Mouse (Mus musculus): Measurements from ENCODE around the gene Gak. TPM values are rescaled to one million over a fixed set of nuclear protein-coding genes. Genes with fewer than 3 reads are reported as not detected.

Gene Gak
- polyA plus RNA-seq, 1 experiment = 75.0 TPM

DNA sequence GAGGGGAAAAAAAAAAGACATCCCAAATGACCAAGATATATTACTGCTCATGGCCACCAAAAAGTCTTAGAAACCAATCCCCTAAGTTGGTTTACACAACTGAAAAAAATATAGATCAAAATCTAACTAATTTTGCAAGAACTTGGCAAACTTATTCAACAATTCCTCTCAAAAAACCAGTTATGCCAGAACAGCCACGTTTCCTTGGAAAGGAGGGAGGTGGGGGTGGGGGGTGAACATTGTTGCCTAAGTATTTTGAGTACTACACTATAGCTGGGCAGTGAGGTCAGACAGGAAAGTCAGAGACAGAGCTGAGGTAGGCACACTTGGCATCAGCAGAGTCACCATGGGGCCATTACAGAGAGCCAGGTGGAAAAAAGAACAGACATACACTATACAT, 29.6 kb downstream of the Gak start:
- DNase-seq (ENCODE audit: low read depth) = peak; percentile 79

DNA sequence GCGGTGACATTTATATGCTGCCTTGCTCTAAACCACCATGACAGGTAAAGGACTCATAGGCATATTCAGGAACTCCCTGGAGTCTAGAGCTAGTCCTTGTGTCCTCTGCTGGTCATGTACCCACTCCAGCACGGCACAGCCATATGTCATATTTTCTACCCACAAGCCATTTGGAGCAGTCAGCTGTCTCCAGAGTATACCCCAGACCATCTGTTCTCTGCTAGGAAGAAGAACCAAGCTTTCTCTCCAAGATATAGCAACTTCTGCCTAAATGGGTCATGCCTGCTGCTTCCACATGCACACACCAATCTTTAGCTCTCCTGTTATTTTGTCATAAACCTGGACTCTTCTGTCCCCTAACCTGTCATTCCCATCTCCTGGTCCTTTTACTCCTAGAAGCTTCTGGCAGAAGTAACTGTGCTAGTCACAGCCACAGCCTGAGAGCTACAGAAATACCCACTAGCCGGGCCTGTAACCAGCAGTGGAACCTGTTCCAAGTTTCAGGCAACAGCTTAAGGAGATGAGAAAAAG, 48.1 kb downstream of the Gak start:
- DNase-seq (ENCODE audit: low read depth) = no peak

DNA sequence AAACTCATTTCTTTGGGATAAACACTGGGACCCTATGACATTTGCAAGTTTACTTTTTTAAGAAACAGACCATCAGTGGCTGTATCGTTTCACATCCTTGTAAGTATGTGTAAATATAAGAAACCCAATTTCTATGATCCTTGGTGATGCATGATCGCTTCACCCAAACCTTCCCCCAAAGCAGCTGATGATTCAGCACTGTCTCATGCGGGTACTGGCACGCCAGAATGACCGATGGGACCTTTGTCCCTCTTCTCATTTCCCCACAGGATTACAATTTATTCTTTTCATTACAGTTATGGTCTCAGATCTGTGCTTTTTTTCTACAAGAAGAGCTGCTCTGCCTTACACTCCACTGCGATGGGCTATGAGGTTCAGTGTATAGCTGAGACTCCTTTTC, 56.5 kb downstream of the Gak start:
- DNase-seq (ENCODE audit: low read depth) = no peak

DNA sequence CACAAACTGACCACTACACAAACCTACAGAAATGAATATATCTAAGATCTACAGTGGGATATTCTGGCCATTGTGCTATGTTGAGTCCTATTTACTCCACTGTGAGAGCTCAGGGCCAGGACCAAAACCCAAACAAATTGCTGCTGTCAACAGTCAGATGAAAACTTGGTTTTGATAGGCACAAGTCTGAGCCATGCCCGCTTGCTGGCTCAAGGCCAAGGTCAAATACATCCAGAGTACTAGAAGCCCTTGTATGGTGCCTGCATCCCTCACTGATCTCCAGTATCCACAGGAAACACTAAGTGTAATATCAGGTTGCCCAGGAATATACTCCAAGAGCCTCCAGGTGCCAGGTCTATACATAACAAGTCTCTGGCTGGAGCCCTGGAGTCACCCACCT, 58.6 kb downstream of the Gak start:
- DNase-seq (ENCODE audit: low read depth) = no peak

DNA sequence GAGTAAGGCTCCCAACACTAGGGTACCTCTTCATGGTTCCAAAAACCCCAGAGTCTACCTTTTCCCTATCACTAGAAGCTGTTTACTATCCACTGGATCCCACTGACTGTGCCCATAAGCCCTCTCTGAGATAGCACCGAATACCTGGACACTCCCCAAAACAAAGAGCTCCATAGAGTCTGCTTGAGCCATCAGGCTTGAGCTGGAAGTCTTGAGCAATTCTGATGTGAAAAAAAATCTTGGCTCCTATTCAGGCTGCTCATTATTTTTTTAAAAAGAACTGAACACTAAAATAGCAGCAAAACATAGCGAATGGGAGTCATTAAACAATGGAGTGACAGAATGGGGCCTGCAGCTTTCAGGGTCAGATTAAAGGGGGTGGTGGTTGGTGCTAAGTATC, 62.5 kb downstream of the Gak start:
- peak; percentile 19 for DNase-seq (ENCODE audit: low read depth)

DNA sequence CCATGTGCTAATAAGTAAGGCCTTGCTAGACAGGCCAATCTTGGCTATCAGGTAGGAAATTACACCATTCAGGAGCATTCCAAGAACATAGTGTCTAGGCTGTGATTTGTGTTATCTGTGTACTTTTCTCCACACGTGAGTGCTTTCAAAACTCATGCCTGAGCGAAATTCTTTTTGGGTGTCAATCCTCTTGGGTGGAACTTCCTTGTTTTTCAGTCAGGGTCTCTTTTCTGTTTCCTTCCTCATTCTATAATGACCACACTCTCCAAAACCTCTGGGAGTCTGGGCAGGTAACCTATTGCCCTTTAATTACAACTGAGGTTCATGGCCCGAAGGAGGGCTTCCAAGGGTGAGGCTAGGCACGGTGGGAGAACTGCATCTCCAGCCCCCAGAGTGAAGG, 63.0 kb downstream of the Gak start:
- DNase-seq (ENCODE audit: low read depth) = no peak

DNA sequence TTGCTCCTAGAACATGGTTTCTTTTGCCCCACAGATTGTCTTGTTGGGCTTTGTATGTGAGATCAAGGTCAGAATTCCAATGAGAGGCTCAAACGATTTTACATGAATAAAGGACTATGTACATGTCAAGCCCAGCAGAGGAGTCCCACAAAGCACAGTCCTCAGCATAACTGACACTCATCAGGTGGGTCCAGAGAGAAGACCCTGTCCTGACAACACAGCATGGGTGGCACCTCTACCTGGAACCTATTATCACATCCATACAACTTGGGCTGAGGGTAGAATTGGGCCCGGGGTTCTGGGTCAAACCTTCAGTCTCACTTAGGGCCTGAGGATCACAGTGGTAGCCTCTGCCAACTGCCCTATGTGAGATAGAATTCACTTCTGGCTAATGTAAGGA, 64.2 kb downstream of the Gak start:
- DNase-seq (ENCODE audit: low read depth) = no peak

DNA sequence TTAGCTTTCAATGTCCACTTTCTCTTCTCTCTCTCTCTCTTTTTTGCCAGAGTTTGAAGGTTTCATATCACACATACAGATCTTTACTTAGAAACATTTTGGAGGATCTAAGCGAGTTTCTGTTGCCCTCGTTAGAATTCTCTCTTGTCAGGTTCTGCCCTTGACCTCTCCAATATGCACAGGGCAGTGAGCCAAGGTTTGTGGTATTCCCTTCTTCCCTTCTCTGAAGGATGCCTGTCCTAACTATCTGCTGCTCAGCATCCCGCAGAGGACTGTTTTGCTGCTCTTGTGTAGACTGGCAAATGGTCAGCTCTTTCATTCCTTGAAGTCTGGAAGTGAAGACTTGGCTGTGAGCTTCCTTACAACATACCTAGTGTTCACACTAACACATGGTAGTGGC, 65.2 kb downstream of the Gak start:
- DNase-seq (ENCODE audit: low read depth) = no peak

DNA sequence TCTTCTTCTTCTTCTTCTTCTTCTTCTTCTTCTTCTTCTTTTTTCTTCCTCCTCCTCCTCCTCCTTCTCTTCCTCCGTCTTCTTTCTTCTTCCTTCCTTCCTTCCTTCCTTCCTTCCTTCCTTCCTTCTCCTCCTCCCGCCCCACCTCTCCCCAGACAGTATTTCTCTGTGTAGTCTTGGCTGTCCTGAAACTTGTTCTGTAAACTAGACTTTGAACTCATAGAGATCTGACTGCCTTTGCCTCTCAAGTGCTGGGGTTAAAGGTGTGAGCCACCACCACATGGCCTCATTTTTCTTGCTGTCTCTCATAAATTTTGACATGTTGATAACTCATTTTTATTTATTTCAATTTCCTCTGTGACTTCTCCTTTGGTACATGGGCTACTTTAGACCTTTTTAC, 67.1 kb downstream of the Gak start:
- DNase-seq (ENCODE audit: low read depth) = no peak

DNA sequence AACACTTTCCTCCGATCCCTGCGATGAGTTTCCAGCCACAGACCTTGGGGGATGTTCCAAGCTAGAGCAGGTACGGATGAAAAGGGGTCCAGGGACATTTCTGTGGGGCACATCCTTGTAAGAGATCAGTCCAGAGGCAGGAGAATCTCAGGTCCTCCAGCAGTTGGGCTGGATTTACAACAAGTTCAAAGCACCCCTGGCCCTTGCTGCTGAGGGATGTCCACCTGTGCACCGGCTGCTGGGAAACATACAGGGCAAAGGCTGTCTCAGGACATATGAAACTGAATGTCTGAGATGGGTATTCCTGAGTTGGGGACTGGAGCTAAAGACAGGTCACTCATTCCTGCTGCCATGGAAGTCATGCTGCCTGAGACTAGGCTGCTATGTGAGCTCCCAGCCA, 72.6 kb downstream of the Gak start:
- no peak for DNase-seq (ENCODE audit: low read depth)

DNA sequence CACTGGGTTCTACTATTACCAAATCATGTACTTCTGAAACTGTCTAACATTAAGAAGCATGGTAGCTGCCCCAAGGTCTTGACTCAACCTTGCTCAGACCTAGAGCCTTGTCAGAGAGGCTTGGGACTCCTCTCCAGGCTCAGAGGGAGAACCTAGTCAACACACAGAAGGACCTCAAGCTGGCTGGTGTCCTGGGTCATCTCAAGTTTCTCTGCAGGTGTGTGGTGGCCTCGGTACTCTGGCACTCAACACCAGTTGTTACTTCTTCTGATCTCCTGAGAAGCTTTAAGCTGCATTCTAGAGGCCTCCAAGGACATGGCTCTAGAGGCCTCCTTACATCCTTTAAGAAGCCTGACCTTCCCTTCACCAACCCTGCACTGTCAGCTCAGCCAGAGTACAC, 75.5 kb downstream of the Gak start:
- DNase-seq (ENCODE audit: low read depth) = no peak

DNA sequence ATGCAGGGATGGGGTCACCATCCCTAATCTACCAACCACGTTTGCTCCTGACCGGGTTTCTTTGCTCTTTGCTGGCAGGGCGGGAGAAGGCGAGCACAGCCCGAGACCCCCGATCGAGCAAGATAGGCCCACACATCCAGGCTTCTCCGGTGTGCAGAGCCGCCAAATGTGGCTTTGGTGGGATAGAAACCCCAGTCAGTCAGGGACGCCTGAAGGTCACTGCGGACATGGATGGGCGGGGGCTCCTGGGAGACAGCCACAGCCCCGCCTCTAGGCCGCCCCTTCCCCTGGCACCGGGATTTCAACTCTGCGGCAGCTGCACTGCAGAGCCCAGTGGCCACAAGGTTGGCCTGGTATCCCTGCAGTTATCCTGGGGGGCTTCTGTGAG, 79.4 kb downstream of the Gak start:
- DNase-seq (ENCODE audit: low read depth) = no peak

DNA sequence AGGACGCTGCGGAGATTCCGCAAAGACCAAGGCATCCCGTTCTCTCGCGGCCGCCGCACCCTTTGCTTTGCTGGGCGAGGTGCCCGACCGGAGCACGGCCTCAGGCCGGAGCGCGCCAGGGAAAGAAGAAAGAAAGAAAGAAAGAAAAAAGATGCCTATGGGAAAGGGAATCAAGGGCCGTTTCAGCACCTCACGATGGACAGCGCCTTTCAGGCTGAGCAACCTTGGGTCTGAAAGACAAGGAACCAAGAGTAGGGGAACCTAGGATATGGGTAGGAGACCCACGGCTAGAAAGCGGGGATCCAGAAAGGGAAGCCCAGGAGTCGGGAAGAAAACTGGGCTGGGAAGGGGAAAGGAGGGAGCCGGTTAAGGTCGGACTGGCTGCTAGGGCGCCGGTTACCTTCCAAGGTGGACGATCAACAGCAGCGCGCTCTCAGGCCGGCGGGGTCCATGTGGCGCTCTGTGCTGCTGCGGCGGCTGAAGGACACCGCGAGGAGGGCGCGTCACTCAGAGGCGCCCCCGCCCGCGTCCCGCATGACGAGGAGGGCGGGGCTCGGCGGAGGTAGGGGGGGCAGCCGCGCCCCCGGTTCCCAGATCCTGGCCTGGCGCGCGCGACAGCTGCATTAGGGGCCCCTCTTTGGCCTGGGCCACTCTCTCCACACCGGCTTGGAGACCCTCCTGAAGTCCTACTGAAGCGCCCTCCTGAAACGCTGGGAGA, 79.9 kb downstream of the Gak start, which contains the start of gene Cplx1:
TSS of gene Cplx1 (minus strand) at position 536 of the 718 bp plus-strand sequence.
- DNase-seq (ENCODE audit: low read depth) = no peak

DNA sequence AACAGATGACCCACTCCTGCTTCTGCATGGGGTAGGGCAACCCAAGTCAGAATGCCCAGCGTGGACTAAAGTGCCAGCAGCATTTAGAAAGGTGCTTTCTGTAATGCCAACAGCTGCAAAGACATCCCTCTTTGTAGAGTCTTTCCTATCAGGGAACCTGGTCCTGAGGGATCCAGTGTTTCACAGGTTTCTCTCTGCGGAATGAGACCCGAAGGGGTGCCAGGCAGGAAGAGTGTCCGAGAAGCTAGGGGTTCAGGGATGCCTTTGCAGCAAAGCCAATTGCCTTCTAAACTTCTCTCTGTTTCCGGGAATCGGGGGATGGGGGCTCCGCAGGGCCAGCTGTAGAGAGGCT, 80.4 kb downstream of the Gak start:
- DNase-seq (ENCODE audit: low read depth) = no peak

DNA sequence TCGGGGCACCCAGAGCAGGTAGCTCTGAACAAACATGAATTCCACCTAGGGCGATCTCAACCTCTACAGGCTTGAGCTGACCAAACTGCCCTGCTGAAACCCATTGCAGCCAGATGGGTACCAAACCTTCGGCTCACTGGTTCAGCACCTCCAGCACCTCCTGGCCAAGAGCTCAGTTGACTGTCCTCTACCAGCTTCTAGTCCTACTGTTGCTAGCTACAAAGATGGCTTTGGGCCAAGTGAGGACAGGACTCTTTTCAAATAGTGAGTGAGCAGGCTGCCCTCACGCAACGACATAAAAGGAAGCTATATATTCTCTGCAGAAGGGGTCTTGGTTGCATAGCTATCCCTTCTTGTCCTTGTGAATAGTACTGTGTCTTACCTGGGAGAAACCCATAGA, 81.9 kb downstream of the Gak start:
- no peak for DNase-seq (ENCODE audit: low read depth)

DNA sequence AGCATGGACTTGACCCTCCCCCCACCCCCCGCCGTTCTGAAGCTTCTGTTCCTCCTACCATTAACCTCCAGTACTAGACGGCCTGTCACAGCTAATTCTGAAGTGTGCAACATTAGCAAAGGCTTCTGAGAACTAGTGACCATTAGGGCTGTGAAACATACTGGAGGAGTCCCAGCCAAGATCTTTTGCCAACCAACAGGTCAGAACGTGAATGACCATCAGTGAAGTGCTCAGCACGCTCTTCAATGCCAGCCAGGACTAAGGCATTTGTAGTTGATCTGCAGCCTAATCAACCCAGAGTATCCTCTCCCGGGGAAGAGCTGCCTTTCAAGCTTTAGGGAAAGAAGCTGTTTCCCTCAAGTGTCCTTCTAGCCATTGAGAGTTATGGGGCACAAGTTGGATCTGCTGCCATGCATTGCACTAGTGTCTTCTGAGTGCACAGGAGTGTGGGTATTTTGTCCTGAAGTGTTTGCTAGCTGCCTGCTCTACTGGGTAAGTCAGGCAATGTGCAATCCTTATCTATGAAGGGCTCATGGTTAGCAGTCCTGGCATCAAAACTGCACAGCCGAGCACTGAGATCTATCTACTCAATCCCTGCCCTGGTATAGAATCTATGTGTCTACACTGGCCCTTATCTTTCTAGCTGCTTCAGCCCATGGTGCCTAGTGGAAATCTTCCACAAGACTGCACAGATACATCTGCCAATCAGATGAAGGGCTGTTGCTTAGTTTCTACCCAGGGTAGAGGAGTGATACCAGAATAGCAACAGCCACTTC, 85.9 kb downstream of the Gak start:
- DNase-seq (ENCODE audit: low read depth) = no peak

DNA sequence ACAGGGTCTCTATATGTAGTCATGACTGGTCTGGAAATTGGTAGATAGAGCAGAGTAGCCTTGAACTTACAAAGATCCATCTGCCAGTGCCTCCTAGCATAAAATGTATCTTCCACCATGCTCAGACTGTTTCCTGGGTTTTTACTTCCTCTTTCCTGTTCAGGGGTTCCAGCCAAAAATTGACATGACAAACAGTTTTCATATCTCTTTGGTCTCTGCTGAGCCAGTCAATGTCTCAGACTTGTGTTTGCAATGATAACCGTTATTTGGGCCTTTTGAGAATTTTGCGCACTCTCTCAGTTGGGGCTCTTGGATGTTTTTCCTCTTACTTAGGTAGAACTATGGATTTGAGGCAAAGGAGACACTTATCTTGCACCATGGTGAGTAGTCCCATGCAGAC, 95.4 kb downstream of the Gak start:
- no peak for DNase-seq (ENCODE audit: low read depth)

DNA sequence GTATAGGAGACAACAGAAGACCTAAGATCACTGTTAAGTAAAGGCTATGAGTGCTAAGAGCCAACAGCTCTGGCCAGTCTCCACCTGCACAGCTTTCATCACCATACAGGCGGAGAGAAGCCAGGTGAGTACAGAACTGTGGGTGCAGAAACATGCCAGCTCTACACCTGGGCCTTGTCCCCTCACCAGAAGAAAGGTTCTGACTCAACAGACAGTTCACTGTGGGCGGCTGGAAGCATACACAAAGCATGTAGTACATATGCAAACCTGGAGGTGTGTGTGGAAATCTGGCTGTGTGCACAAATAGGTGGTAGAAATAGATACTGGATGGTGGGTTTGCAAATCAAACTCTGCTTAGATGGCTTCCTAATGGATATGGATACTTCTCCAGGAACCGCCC, 107.0 kb downstream of the Gak start:
- DNase-seq (ENCODE audit: low read depth) = no peak

DNA sequence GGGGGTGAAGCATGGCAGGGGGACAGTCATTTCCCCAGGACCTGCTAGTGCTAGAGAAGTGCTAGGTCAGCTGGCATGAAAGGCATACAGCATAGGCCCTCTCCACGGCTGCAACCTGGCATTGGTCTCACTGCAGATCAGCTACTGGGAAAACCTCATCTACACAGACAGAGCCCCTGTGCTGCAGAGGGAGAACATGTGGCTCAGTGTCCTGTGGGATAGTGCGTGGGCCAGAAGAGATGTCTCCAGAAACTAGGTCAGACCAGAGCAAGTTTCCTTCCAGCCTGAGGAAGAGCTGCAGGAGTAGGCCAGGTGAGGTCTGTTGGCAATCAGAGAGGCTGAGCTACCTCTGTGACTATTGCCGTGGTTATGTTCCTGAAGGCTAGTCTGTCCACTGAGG, 107.7 kb downstream of the Gak start:
- DNase-seq (ENCODE audit: low read depth) = no peak

DNA sequence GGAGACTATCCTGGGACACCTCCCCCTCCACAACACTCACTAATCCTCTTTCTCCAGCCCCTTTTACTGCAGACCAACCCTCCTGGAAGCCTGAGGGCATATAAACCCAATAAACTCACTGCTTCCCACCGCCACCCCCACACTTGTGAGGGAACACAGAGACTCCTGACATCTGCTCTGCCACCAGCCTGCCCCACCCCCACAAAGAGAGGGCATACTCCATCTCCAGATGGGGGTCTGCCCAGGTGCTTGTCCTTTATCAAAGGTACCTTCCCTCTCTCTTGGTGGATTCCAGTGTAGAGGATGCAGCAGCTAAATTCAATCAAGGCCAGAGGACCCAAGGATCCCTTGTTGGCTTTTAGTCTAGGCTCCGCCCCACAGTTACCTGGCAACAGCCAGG, 108.5 kb downstream of the Gak start:
- no peak for DNase-seq (ENCODE audit: low read depth)

DNA sequence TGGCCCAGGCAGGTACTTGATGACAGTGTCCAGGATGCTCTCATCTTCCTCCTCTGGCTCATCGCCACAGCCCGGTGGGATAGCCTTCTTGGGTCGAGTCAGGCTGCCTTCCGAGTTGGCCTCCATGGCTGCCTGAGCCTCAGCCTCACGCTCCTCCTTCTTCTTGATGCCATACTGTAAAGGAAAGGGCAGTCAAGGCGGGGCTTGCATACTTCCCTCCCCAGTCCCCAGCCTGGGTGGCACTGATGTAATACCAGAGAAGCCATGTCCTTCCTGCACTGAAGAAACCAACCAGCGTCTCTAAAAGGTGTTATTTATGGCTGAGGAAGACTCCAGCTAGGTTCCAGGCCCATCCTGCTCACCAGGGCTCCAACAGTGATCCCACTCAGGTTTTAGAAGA, 109.4 kb downstream of the Gak start:
- DNase-seq (ENCODE audit: low read depth) = no peak
